Mouse (Mus musculus): ENCODE results near the gene Cryl1.

Gene Cryl1

DNA sequence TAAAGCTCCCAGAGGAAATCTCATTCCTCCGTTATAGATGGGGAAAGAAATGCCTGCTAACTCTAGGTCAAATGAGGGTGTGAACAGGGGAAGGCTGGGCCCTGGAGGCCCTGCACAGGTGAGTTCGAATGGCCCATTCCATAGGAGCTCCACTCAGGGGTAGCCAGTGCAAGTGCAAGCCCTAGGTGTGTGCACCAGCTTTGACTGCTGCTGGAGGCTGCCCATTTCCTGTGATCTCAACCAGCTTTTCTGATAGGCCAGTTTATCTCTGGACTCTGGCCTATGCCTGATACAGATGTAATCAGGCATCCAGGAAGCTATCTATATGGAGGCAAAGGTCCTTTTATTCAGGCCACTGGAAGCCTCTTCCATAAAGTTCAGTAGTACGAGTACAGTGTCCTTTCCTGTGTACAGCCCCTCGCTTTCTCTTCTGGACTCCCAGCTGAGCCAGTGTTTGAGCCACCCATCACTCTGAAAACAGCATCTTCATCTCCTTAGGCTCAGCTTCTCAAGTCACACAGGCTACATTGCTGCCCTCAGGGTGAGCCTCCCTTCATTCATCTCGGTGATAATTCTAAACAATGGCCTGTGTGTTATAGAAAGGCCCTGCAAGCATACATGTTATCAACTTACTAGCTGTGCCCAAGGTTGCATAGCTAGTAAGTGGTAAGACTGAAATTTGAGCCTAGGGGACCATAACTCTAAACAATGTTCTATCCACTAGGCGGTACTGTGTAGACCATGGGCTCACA lies 167.9 kb downstream of the Cryl1 start:
- DNase-seq (ENCODE audit: low spot score) = no peak

All from embryo, embryonic 10.5 days (tissue).